Mouse (Mus musculus): Measurements from ENCODE around the gene Gm3259. TPM values are rescaled to one million over a fixed set of nuclear protein-coding genes. Genes with fewer than 3 reads are reported as not detected.
"Not testable (repeated sequence)": the region's sequence is repeated elsewhere in the genome, so short reads cannot be mapped to it uniquely, and the experiment has no call there.

The Gm3259 gene
- not detected in 2 replicates for polyA plus RNA-seq (2014; fragmentation: Nextera tagmentation; extraction: Ambion mirVana)

- H3K4me2 ChIP-seq (ENCODE audit: low read length); ATAC-seq (ENCODE audit: insufficient number of reproducible peaks, insufficient read depth, low FRiP score, low read depth); H3K9ac ChIP-seq (ENCODE audit: low read length); H3K27ac ChIP-seq (replicated peaks in 1 of 2; ENCODE audit: control insufficient read depth in 1 of 2, insufficient read depth in 1 of 2, low read depth in 2 of 2, low read length in 2 of 2); H3K36me3 ChIP-seq (ENCODE audit: control insufficient read depth, insufficient read depth, low read length); H3K9me3 ChIP-seq (ENCODE audit: control insufficient read depth, low read length); H3K27me3 ChIP-seq (ENCODE audit: control insufficient read depth, insufficient read depth, low read length); H3K4me3 ChIP-seq (ENCODE audit: control insufficient read depth in 1 of 2, insufficient read depth in 1 of 2, low read depth in 1 of 2, low read length in 2 of 2); H3K4me1 ChIP-seq (ENCODE audit: control insufficient read depth in 2 of 2, insufficient read depth in 2 of 2, low read length in 2 of 2): not testable (repeated sequence)
- 17% methylated on average over 2 of the region's 2 CpGs for WGBS
These were observed at the start of gene Gm3259 for GRCm38 (mm10) chr5:95305611-95306010. Gene Gm3259, plus strand, starts transcription at chr5:95305911.

DNA sequence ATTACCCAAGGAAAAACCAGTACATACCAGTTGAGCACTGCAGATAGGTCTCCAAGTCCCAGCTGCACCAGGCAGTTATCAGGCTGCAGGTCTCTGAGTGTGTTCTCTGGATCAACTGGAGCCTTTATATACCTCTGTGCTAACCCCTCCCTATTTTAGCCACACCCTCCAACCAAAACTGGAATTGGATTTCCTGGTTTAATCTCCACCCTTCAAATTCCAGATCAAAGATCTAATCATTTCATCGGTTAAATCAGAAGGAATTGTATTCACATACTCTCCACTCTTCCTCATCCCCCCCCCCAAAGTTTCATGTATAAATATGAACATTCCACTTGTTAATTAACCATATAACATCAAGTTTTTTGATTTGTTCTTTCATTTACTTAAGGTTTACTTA lies 33.0 kb upstream of the Gm3259 start, which contains the start of gene Gm10424:
Gene Gm10424 (minus strand): TSS at position 101 of the 400 bp plus-strand sequence.
- H3K27me3 ChIP-seq (ENCODE audit: control insufficient read depth, insufficient read depth, low read length); H3K4me2 ChIP-seq (ENCODE audit: low read length); H3K9ac ChIP-seq (ENCODE audit: low read length); H3K9me3 ChIP-seq (ENCODE audit: control insufficient read depth, low read length); ATAC-seq (ENCODE audit: insufficient number of reproducible peaks, insufficient read depth, low FRiP score, low read depth); H3K27ac ChIP-seq (replicated peaks in 1 of 2; ENCODE audit: control insufficient read depth in 1 of 2, insufficient read depth in 1 of 2, low read depth in 2 of 2, low read length in 2 of 2); H3K36me3 ChIP-seq (ENCODE audit: control insufficient read depth, insufficient read depth, low read length); H3K4me1 ChIP-seq (ENCODE audit: control insufficient read depth in 2 of 2, insufficient read depth in 2 of 2, low read length in 2 of 2); H3K4me3 ChIP-seq (ENCODE audit: control insufficient read depth in 1 of 2, insufficient read depth in 1 of 2, low read depth in 1 of 2, low read length in 2 of 2): not testable (repeated sequence)
- no CpG with 5 or more reads among the region's 1 CpGs for WGBS

Other genes starting within 250 kb of the Gm3259 start
- gene Gm7942, start 199.0 kb upstream of the Gm3259 start, polyA plus RNA-seq (2014; fragmentation: Nextera tagmentation; extraction: Ambion mirVana): not detected in 2 replicates
- gene Gm16513, start 123.3 kb upstream of the Gm3259 start, polyA plus RNA-seq (2014; fragmentation: Nextera tagmentation; extraction: Ambion mirVana): not detected in 2 replicates
- not detected in 2 replicates for gene Gm10424, start 33.1 kb upstream of the Gm3259 start, polyA plus RNA-seq (2014; fragmentation: Nextera tagmentation; extraction: Ambion mirVana)
- gene D5Ertd577e, start 150.9 kb downstream of the Gm3259 start, polyA plus RNA-seq (2014; fragmentation: Nextera tagmentation; extraction: Ambion mirVana): not detected in 2 replicates
- gene Gm3286, start 204.8 kb downstream of the Gm3259 start, polyA plus RNA-seq (2014; fragmentation: Nextera tagmentation; extraction: Ambion mirVana): not detected in 2 replicates

Measured in heart, embryonic 14.5 days (tissue).